Mouse (Mus musculus) kidney, adult 11 months (tissue): ENCODE results near the gene Eif4h.

Experiments used
- DNase-seq: peaks from one replicate; pipeline ENCODE4 v3.0.0; 2022

Gene Eif4h

DNA sequence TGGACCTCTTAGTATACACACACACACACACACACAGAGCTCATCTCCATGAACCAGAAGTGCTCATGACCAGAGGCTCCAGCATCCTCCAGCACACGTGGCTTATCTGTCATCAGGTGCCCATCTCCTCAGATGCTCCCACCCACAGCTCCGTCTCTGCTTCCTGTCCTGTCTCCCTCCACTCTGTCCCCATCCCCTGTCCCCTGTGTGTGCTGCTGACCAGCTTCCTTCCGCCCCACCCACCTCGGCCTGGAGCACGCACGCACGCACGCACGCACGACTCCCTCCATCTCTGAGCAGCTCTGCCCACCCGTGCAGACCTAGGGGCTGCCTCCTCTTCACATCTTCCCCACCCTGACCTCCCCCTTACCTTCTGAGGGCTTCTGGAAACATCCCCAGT lies 34.9 kb downstream of the Eif4h start:
- DNase-seq = no peak

DNA sequence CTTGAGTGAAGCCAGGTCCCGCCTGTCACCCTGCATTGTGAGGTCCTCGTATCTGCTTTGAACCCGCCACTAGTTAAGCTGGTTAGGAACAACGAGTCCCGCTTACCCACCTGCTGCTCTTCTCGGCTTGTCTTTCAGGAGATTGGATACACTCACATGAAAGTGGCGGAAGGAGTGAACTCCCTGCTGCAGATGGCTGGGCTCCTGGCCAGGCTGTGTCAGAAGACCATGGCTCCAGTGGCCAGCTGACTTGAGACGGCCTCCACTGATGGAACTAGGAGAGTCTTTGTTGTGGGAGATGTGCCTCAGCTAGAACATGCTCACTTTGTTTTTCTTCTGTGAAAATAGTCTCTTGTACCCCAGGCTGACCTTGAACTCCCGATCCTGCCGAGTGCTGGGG lies 41.6 kb downstream of the Eif4h start:
- DNase-seq = no peak

- no peak for DNase-seq
Observed at GRCm38 (mm10) chr5:134593093-134593492, 46.2 kb downstream of the Eif4h start.

DNA sequence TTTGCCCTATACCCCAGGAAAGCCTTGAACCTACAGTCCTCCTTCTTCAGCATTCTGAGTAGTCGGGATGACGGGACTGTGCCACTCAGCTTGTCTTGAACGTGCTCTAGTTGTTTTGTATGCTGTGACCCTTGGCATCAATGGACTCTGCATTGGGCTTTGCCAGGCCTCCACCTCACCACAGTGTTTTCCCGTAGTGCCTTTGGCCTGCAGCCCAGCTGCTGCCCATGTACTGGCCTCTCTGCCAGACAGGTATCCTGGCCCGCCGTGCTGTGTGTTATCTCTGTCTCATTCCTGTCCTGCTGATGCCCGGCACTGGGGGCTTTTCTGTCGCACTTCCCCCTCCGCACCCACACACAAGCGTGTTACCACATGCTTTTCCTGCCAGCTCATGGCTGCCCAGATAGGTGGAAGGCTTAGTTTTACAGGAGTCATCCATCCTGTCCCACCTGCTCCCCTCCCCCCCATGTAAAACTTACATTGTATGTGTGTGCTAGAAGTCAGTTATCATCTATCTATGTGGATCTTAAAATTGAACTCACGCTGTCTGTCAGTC lies 47.2 kb downstream of the Eif4h start:
- DNase-seq = peak; percentile 56

GRCm38 (mm10) chr5:134589900-134590299 lies 49.4 kb downstream of the Eif4h start:
- no peak for DNase-seq

DNA sequence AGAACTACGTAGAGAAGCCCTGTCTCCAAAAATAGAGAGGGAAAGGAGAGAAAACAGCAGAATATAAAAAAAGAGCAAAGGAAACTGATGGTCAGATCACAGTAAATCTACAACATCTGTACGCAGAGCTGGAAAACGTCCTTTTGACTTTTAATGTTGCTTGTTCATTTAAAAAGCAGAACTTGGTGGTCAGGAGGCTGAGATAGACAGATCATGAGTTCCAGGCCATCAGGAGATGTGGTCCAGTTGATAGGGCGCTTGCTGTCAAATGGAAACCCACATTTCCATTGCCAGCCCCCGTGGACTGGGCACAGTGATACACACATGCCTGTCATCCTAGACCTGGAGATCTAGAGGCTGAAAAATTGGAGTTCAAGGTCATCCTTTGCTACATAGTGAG lies 54.5 kb downstream of the Eif4h start:
- no peak for DNase-seq

DNA sequence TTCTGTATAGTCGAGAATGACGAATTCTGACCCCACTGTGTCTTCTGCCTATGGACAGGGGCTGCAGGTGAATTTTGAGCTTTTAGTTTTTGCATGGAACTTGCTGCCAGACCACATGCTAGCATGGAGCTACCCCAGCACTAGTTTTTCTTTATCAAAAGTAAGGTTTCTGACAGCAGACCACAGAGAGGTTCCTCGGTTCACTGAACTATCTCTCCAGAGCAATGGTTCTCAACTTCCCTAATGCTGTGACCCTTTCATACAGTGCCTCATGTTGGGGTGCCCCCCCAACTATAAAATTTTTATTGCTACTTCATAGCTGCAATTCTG lies 55.4 kb downstream of the Eif4h start:
- DNase-seq = no peak

- no peak for DNase-seq
Observed at GRCm38 (mm10) chr5:134583006-134583883, 56.0 kb downstream of the Eif4h start.

- DNase-seq = peak; percentile 94
Observed at GRCm38 (mm10) chr5:134582221-134582907, 56.9 kb downstream of the Eif4h start.

GRCm38 (mm10) chr5:134581146-134581545 lies 58.1 kb downstream of the Eif4h start, which contains the start of gene Rfc2:
Gene Rfc2 (plus strand): TSS chr5:134581366.
- DNase-seq = peak; percentile 60

GRCm38 (mm10) chr5:134579135-134579534 lies 60.2 kb downstream of the Eif4h start:
- no peak for DNase-seq

- DNase-seq = no peak
Observed at GRCm38 (mm10) chr5:134577534-134577933, 61.8 kb downstream of the Eif4h start.

DNA sequence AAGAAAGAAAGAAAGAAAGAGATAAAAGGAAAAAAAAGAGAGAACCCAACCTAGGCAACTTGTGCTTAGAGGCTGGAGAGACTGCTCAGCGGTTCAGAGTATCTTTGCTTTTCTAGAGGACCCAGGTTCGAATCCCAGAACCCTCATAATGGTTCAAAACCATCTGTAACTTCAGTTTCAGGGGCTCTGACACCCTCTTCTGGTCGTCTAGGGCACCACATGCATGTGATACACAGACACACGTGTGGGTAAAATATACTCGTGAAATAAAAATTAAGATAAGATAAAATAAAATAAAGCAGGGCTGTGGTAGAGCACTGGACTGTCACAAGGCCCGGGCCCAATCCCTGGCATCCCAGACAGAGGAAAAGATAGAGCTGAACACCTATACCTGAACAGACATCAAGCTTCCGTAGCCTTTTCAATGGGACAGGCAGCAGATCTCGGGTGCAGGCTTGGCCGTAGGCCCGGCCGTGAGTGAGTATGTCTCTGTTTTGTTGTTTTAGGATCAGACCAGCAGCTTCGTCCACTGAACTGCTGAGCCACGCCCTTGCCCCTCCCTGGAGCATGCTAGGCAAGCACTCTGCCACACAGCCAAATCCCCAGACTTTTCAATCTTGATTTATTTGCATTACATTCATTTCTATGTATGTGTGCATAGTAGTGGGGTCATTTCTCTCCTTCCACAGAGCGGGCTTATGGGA lies 62.6 kb downstream of the Eif4h start:
- no peak for DNase-seq

DNA sequence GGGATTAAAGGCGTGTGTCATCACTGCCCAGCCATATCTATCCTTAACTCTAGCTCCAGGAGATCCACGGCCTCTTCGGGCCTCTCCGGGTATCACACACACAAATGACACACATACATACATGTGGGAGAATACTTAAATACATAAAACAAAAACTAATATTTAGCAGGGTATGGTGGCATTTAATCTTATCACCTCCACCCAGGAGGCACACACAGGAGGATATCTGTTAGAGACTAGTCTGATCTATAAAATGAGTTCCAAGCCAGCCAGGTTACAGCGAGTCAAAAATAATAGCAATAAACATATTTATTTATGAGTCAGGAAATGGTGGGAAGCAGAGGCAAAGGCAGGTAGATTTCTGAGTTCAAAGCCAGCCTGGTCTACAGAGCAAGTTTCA lies 63.5 kb downstream of the Eif4h start:
- no peak for DNase-seq

DNA sequence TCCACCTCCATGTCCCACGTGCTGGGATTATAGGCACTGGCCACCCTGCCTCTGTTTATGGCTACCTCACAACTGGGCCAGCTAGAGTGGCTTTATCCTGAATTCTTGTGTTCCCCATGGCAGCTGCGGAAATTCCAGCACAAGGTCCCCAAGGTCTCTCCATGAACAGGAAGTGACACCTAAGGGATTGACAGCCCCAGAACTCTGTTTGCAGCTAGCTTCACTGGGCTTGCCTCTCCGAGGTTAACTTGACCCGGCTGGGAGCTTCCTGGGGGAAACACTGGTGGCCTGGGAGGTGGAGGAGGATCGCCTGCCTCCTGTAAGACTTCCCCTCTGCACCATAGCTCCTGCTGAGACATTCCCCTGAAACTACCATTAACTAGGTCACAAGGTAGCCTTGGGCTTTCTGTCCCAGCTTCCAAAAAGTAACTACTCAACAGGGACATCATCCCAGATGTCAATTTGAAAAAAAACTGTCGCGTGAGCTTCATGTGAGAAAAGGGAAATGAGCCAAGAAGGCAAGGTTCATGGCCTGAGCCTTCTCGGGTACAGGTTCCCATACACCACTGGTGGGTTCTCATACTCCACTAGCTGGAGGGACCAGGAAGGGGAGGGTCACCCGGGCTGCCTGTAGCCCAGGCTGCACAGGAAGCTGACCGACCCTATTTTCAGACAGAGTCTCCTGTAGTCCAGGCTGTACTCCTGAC lies 66.6 kb downstream of the Eif4h start:
- DNase-seq = peak; percentile 45

DNA sequence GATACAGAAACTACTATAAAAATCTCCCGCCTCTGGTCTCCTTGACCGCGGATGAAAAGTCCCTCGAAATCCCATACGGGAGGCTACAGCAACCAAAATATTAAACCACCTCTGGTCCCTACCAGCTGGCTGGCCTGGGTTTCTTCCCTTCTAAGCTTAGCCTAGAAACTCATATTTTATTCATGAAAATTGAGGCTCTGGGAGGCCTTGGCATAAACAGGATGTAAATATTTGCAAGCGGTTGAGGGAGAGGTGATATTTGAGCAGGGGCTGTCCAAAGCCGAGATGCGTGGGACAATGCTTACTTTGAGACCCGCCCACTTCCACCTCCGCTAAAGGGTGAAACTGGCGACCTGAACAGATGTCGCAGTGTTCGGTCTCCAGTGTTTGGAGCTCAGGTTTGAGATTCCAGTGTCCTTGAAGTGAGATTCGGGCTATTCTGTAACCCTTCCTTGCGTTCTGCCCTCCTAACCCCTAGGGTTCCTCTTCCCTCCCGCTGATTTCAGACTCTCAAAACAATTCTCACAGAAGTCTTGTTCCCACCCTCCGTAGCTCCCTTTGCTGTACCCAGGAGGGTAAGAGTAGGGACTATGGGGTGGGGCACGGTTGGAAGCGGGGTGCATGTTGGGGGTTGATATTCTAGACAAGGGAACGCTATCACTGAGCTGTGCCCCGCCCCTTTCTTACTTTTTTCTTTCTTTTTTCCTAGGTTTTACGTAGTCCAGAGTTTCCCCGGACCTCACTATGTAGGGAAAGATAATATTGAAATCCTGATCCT lies 67.4 kb downstream of the Eif4h start:
- peak; percentile 81 for DNase-seq
